Mouse (Mus musculus) heart, adult 9 months (tissue): ENCODE results near the gene Pvrig.
"Not testable (repeated sequence)": the region's sequence is repeated elsewhere in the genome, so short reads cannot be mapped to it uniquely, and the experiment has no call there.

Source experiments
- DNase-seq, 2 experiments: peaks; one replicate each; pipeline ENCODE4 v3.0.0; 2022; ENCODE audit warnings: low spot score in 2 of 2

Gene Pvrig

GRCm38 (mm10) chr5:138341661-138342060 lies at the start of gene Pvrig:
Pvrig (plus strand) TSS chr5:138341961.
- DNase-seq: peak in 1 of 2 experiments; percentile 3

DNA sequence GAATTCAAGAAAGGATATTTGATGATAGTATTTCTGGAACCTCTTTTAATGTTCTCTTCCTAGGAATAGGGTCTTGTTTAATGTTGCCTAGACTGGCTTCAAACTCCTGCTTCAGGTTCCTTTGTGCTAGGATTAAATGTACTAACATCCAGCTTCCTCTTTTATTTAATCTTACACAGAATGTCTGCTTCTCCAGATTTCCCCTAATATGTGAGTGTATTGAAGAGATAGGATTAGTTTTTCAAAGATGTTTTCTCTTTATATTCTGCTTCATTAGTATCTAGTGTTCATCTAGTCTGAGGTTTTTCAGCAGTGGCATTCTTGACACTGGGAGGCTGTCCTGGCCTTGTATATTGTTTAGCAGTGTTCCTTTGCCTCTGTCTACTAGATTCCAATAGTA lies 47.6 kb upstream of the Pvrig start:
- no peak for DNase-seq

DNA sequence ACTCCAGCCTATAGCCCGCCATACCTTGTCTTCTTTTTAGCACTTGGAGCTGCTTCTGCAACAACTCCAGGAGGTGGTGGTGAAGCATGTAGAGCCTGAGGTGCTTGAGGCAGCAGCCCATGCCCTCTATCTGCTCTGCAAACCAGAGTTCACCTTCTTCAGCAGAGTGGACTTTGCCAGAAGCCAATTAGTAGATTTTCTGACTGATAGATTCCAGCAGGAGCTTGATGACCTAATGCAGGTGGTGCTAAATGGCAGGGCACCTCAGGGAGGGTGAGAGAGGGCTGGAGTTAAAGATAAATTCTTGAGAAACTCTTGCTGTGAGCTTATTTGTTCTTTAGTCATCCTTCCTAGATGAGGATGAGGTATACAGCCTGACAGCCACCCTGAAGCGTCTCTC lies 42.1 kb upstream of the Pvrig start:
- DNase-seq: no peak

DNA sequence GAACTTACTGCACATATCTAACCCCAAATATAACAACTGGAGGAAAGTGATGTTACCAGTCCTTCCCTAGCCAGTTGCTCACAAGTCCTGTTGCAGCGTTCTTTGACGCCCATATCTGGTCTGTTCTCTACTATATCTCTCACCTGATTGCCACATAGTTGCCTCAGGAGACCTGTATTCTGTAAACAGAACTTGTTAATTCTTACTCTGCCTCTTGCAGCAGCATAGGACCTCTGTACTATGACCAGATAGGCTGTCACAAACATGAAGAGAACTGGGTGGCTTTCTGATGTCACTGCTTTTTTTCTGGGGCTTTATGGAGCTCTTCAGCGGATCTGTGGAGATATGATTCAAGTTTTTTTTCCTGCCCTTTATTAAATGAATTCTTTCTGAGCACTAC lies 29.0 kb upstream of the Pvrig start:
- DNase-seq: no peak

DNA sequence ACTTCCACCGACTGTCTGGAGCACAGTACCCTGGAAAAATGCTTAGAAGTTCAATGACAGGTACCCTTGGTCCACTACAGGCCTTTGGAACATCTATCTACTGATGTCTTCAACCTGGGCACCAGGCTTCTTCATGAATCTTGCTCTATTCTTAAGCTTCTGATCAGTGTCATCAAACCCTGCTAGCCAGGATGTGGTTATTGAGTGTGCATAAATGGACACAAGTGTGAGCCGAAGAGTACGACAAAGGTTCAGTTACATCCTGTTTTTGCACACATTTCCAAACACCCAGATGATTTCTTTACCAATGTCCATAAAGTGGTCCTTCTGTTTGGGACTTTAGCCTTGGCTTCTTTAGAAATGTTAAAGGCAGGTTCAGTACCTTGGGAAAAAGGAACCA lies 1.5 kb downstream of the Pvrig start:
- DNase-seq: no peak

DNA sequence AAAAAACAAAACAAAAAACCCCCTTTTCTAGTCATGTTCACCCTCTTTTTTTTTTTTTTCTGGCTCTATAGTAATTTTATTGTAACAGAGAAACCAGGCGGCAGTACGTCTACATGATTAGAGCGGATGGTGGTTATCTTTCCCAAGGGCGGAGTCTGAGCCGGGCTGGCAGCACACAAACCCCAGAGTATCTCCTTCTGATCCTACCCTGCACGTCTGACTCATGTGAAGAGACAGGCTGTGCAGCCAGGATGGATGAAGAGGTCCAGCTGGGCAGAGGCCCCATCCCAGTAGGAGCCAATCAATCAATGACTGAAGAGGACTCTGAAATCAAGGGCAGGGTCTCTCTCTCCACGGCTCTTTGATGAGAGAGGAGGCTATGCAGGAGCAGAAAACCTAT lies 21.4 kb downstream of the Pvrig start:
- not testable (repeated sequence) for DNase-seq

- not testable (repeated sequence) for DNase-seq
Measured at GRCm38 (mm10) chr5:138365347-138365746, 23.6 kb downstream of the Pvrig start.
